Mouse (Mus musculus): ENCODE measurements at regions not wholly inside any gene's neighbourhood (a gene's known extent, or its start where the extent isn't known, plus 50 kb on each side); places are given as distances from the start of the nearest gene placed in this dataset.

- no peak overlapping the region for H3K27ac ChIP-seq
- no peak overlapping the region for H3K9ac ChIP-seq
- ATAC-seq (ENCODE audit: low FRiP score) = no peak; the same call in 1 of the 2 replicates
- H3K4me3 ChIP-seq = no peak overlapping the region
- H3K27me3 ChIP-seq = no peaks in the 10 kb centered on the region
- H3K9me3 ChIP-seq (replicated peaks) = no peaks in the 10 kb centered on the region
- WGBS = 39% methylated on average over 7 of the region's 7 CpGs
- H3K4me2 ChIP-seq (replicated peaks) = no peak overlapping the region
- H3K4me1 ChIP-seq = no peaks in the 10 kb centered on the region; the same call in 1 of the 2 replicates
- no peaks in the 10 kb centered on the region for H3K36me3 ChIP-seq
Measured at GRCm38 (mm10) chr10:56712611-56713105, 335.5 kb downstream of the Gja1 start.

- H3K27ac ChIP-seq = no peak overlapping the region
- H3K36me3 ChIP-seq = no peaks in the 10 kb centered on the region
- no peak overlapping the region for H3K4me2 ChIP-seq (replicated peaks)
- H3K27me3 ChIP-seq = no peaks in the 10 kb centered on the region
- H3K4me1 ChIP-seq = no peaks in the 10 kb centered on the region
- no peak overlapping the region for H3K9ac ChIP-seq
- no peak for ATAC-seq (ENCODE audit: low FRiP score)
- H3K9me3 ChIP-seq (replicated peaks) = no peaks in the 10 kb centered on the region
- no peak overlapping the region for H3K4me3 ChIP-seq
Measured at GRCm38 (mm10) chr10:56737073-56737472, 359.9 kb downstream of the Gja1 start.

GRCm38 (mm10) chr10:56739621-56740020 is 362.5 kb downstream of the Gja1 start:
- ATAC-seq (ENCODE audit: low FRiP score) = no peak
- Histone ChIP-seq H3K36me3 (no peaks in the 10 kb centered on the region), H3K9ac (no peak overlapping the region), H3K4me3 (no peak overlapping the region), H3K27me3 (no peaks in the 10 kb centered on the region), H3K9me3 (replicated peaks) (no peaks in the 10 kb centered on the region), H3K27ac (no peak overlapping the region), H3K4me2 (replicated peaks) (no peak overlapping the region), H3K4me1 (no peaks in the 10 kb centered on the region)
- 74% methylated on average over 3 of the region's 3 CpGs for WGBS

- 39% methylated on average over 2 of the region's 2 CpGs for WGBS
- no peaks in the 10 kb centered on the region for H3K36me3 ChIP-seq
- H3K4me1 ChIP-seq = no peaks in the 10 kb centered on the region
- ATAC-seq (ENCODE audit: low FRiP score) = no peak
- H3K27me3 ChIP-seq = no peaks in the 10 kb centered on the region
- no peak overlapping the region for H3K27ac ChIP-seq
- H3K9me3 ChIP-seq (replicated peaks) = no peaks in the 10 kb centered on the region
- no peak overlapping the region for H3K4me3 ChIP-seq
- H3K9ac ChIP-seq = no peak overlapping the region
- no peak overlapping the region for H3K4me2 ChIP-seq (replicated peaks)
Measured at GRCm38 (mm10) chr10:56752134-56752533, 375.0 kb downstream of the Gja1 start.

GRCm38 (mm10) chr10:56753576-56753975 is 376.4 kb downstream of the Gja1 start:
- no peak for ATAC-seq (ENCODE audit: low FRiP score)
- H3K4me2 ChIP-seq (replicated peaks) = no peak overlapping the region
- no peaks in the 10 kb centered on the region for H3K9me3 ChIP-seq (replicated peaks)
- WGBS = 61% methylated on average over 2 of the region's 2 CpGs
- no peaks in the 10 kb centered on the region for H3K4me1 ChIP-seq
- H3K4me3 ChIP-seq = no peak overlapping the region
- no peaks in the 10 kb centered on the region for H3K27me3 ChIP-seq
- H3K36me3 ChIP-seq = no peaks in the 10 kb centered on the region
- no peak overlapping the region for H3K9ac ChIP-seq
- no peak overlapping the region for H3K27ac ChIP-seq

GRCm38 (mm10) chr10:56754546-56755175 is 377.5 kb downstream of the Gja1 start:
- H3K27ac ChIP-seq = no peak overlapping the region
- 81% methylated on average over 11 of the region's 11 CpGs for WGBS
- ATAC-seq (ENCODE audit: low FRiP score) = no peak
- H3K36me3 ChIP-seq = no peaks in the 10 kb centered on the region
- H3K4me2 ChIP-seq (replicated peaks) = no peak overlapping the region
- no peaks in the 10 kb centered on the region for H3K4me1 ChIP-seq
- no peaks in the 10 kb centered on the region for H3K27me3 ChIP-seq
- no peaks in the 10 kb centered on the region for H3K9me3 ChIP-seq (replicated peaks)
- no peak overlapping the region for H3K9ac ChIP-seq
- H3K4me3 ChIP-seq = no peak overlapping the region

GRCm38 (mm10) chr10:56770629-56771028 is 393.5 kb downstream of the Gja1 start:
- H3K9ac ChIP-seq = no peak overlapping the region
- no peak for ATAC-seq (ENCODE audit: low FRiP score)
- no peaks in the 10 kb centered on the region for H3K4me1 ChIP-seq
- no peaks in the 10 kb centered on the region for H3K27me3 ChIP-seq
- no peaks in the 10 kb centered on the region for H3K36me3 ChIP-seq
- no peak overlapping the region for H3K27ac ChIP-seq
- H3K4me3 ChIP-seq = no peak overlapping the region
- no peaks in the 10 kb centered on the region for H3K9me3 ChIP-seq (replicated peaks)
- H3K4me2 ChIP-seq (replicated peaks) = no peak overlapping the region
- WGBS = 89% methylated on average over 4 of the region's 4 CpGs

- no peak for ATAC-seq (ENCODE audit: low FRiP score)
- Histone ChIP-seq H3K4me2 (replicated peaks) (no peak overlapping the region), H3K36me3 (no peaks in the 10 kb centered on the region), H3K27ac (no peak overlapping the region), H3K4me1 (peaks cover 3% of the 10 kb centered on the region; the same call in 1 of the 2 replicates), H3K27me3 (no peaks in the 10 kb centered on the region), H3K9ac (no peak overlapping the region), H3K9me3 (replicated peaks) (no peaks in the 10 kb centered on the region), H3K4me3 (no peak overlapping the region)
- 71% methylated on average over 2 of the region's 2 CpGs for WGBS
Measured at GRCm38 (mm10) chr10:56782265-56782664, 405.1 kb downstream of the Gja1 start.

- 80% methylated on average over 4 of the region's 4 CpGs for WGBS
- ATAC-seq (ENCODE audit: low FRiP score) = no peak
Measured at GRCm38 (mm10) chr10:56783941-56784340, 406.8 kb downstream of the Gja1 start.

GRCm38 (mm10) chr10:56788081-56788480 is 411.0 kb downstream of the Gja1 start:
- 68% methylated on average over 4 of the region's 4 CpGs for WGBS
- no peaks in the 10 kb centered on the region for H3K36me3 ChIP-seq
- no peaks in the 10 kb centered on the region; the same call in 1 of the 2 replicates for H3K4me1 ChIP-seq

More at GRCm38 (mm10) chr10:56783941-56784340, 406.8 kb downstream of the Gja1 start:
- Histone ChIP-seq H3K27ac (no peak overlapping the region), H3K9ac (no peak overlapping the region), H3K9me3 (replicated peaks) (no peaks in the 10 kb centered on the region), H3K27me3 (no peaks in the 10 kb centered on the region), H3K4me1 (peaks cover 3% of the 10 kb centered on the region; the same call in 1 of the 2 replicates), H3K36me3 (no peaks in the 10 kb centered on the region), H3K4me2 (replicated peaks) (no peak overlapping the region), H3K4me3 (no peak overlapping the region)

GRCm38 (mm10) chr10:56793074-56793473 is 415.9 kb downstream of the Gja1 start:
- Histone ChIP-seq H3K9me3 (replicated peaks) (no peaks in the 10 kb centered on the region), H3K4me3 (no peak overlapping the region), H3K27me3 (no peaks in the 10 kb centered on the region), H3K36me3 (no peaks in the 10 kb centered on the region), H3K9ac (no peak overlapping the region), H3K27ac (no peak overlapping the region), H3K4me2 (replicated peaks) (no peak overlapping the region), H3K4me1 (no peaks in the 10 kb centered on the region)
- 52% methylated on average over 8 of the region's 8 CpGs for WGBS
- no peak for ATAC-seq (ENCODE audit: low FRiP score)

More at GRCm38 (mm10) chr10:56788081-56788480, 411.0 kb downstream of the Gja1 start:
- no peak overlapping the region for H3K4me3 ChIP-seq
- H3K9me3 ChIP-seq (replicated peaks) = no peaks in the 10 kb centered on the region
- no peaks in the 10 kb centered on the region for H3K27me3 ChIP-seq
- no peak overlapping the region for H3K27ac ChIP-seq
- no peak for ATAC-seq (ENCODE audit: low FRiP score)
- H3K4me2 ChIP-seq (replicated peaks) = no peak overlapping the region
- no peak overlapping the region for H3K9ac ChIP-seq

GRCm38 (mm10) chr10:56795396-56795795 is 418.3 kb downstream of the Gja1 start:
- Histone ChIP-seq H3K36me3 (no peaks in the 10 kb centered on the region), H3K4me2 (replicated peaks) (no peak overlapping the region), H3K9ac (no peak overlapping the region), H3K27me3 (no peaks in the 10 kb centered on the region), H3K4me1 (no peaks in the 10 kb centered on the region), H3K9me3 (replicated peaks) (no peaks in the 10 kb centered on the region), H3K27ac (no peak overlapping the region), H3K4me3 (no peak overlapping the region)
- WGBS = 21% methylated on average over 3 of the region's 3 CpGs
- ATAC-seq (ENCODE audit: low FRiP score) = no peak

- H3K27me3 ChIP-seq = no peaks in the 10 kb centered on the region
- H3K4me3 ChIP-seq = no peak overlapping the region
- H3K27ac ChIP-seq = no peak overlapping the region
- WGBS = 76% methylated on average over 3 of the region's 3 CpGs
- H3K9ac ChIP-seq = no peak overlapping the region
- no peaks in the 10 kb centered on the region for H3K4me1 ChIP-seq
- ATAC-seq (ENCODE audit: low FRiP score) = no peak
- no peaks in the 10 kb centered on the region for H3K9me3 ChIP-seq (replicated peaks)
- H3K36me3 ChIP-seq = no peaks in the 10 kb centered on the region
- no peak overlapping the region for H3K4me2 ChIP-seq (replicated peaks)
Measured at GRCm38 (mm10) chr10:56799307-56799706, 422.2 kb downstream of the Gja1 start.

Measured in hindbrain, embryonic 12.5 days (tissue).